Mouse (Mus musculus) liver, embryonic 14.5 days (tissue): ENCODE data around the gene Dnajc6. TPM values are rescaled to one million over a fixed set of nuclear protein-coding genes. Genes with fewer than 3 reads are reported as not detected.

Experiments
- ATAC-seq: fragments of 200-750 bp; cut with Nextera tagmentation; 2 replicates; pipeline ENCODE4 v1.8.0; 2017; ENCODE audit warnings: moderate number of reproducible peaks, mild to moderate bottlenecking, moderate library complexity; ENCODE audit not compliant: insufficient read depth
- DNase-seq, 3 experiments: peaks; one replicate each; pipeline ENCODE4 v3.0.0-alpha.2; 2012 to 2013; ENCODE audit warnings: low read depth in 3 of 3, low spot score in 3 of 3
- H3K27ac ChIP-seq: fragments of 300-500 bp; sonication (generic); 2 replicates; pipeline ENCODE4 v1.5.1; 2014; ENCODE audit warnings: moderate library complexity, mild to moderate bottlenecking, control low read depth, inconsistent platforms
- H3K27me3 ChIP-seq: fragments of 300-500 bp; sonication (generic); 2 replicates; pipeline ENCODE4 v1.6.1; 2014; ENCODE audit warnings: mild to moderate bottlenecking, low read length, moderate library complexity; ENCODE audit not compliant: control insufficient read depth, insufficient read depth
- H3K36me3 ChIP-seq: fragments of 300-500 bp; sonication (generic); replicated peaks from 2 replicates; pipeline ENCODE4 v1.6.1; 2014; ENCODE audit warnings: low read depth; ENCODE audit not compliant: control insufficient read depth, insufficient read depth
- H3K4me1 ChIP-seq, 2 experiments: fragments of 200-500 bp in 1 of 2; fragments of 300-500 bp in 1 of 2; sonication (generic) in 1 of 2; replicated peaks; 2 replicates each; pipeline ENCODE4 v1.6.1; 2012 to 2014; ENCODE audit warnings: antibody characterized with exemption in 1 of 2, inconsistent platforms in 1 of 2, low read length in 1 of 2; ENCODE audit not compliant: control insufficient read depth in 2 of 2, insufficient read depth in 2 of 2
- H3K4me2 ChIP-seq: fragments of 300-500 bp; sonication (generic); 2 replicates; pipeline ENCODE4 v1.6.1; 2014; ENCODE audit warnings: low read depth, mild to moderate bottlenecking, control low read depth, moderate library complexity
- H3K4me3 ChIP-seq, 2 experiments: fragments of 200-500 bp in 1 of 2; fragments of 300-500 bp in 1 of 2; sonication (generic) in 1 of 2; 2 replicates each; pipeline ENCODE4 v1.5.1; 2012 to 2014; ENCODE audit warnings: low read depth in 2 of 2, low read length in 2 of 2, mild to moderate bottlenecking in 2 of 2, control low read depth in 1 of 2, inconsistent platforms in 1 of 2, moderate library complexity in 1 of 2; ENCODE audit not compliant: insufficient read depth in 1 of 2
- H3K9ac ChIP-seq: fragments of 300-500 bp; sonication (generic); replicated peaks from 2 replicates; pipeline ENCODE4 v1.6.1; 2014; ENCODE audit warnings: mild to moderate bottlenecking, control low read depth, moderate library complexity
- H3K9me3 ChIP-seq: fragments of 300-500 bp; sonication (generic); 2 replicates; pipeline ENCODE4 v1.6.1; 2016; ENCODE audit warnings: low read length, mixed read lengths; ENCODE audit not compliant: control insufficient read depth
- CTCF ChIP-seq: IDR thresholded peaks from 2 replicates; pipeline ENCODE4 v1.5.1; 2016; ENCODE audit warnings: antibody characterized with exemption, low read depth, control low read depth
- EP300 ChIP-seq: IDR thresholded peaks from 2 replicates; pipeline ENCODE4 v1.6.1; 2016; ENCODE audit warnings: antibody characterized with exemption, low read depth
- WGBS: fragments of 180-500 bp; shearing (Covaris S2); extraction: QIAGEN DNeasy Blood & Tissue Kit; methylation state at CpG from one replicate; pipeline ENCODE4 v1.1.7; 2014; ENCODE audit not compliant: insufficient replicate concordance; 5-methylcytosine and 5-hydroxymethylcytosine counted together
- polyA plus RNA-seq, 2 experiments: library from polyadenylated mRNA; depleted of rRNA in 1 of 2; stranded (reverse) in 1 of 2; unstranded in 1 of 2; fragments of >200 nt; fragmentation: Nextera tagmentation in 1 of 2; extraction: Ambion mirVana in 1 of 2; gene quantifications; 2 replicates each; pipeline versions ENCODE4 v1.2.1 to v1.2.3; 2012 to 2014

Dnajc6 gene
- polyA plus RNA-seq, 2 experiments = 0.08 to 0.16 TPM

DNA sequence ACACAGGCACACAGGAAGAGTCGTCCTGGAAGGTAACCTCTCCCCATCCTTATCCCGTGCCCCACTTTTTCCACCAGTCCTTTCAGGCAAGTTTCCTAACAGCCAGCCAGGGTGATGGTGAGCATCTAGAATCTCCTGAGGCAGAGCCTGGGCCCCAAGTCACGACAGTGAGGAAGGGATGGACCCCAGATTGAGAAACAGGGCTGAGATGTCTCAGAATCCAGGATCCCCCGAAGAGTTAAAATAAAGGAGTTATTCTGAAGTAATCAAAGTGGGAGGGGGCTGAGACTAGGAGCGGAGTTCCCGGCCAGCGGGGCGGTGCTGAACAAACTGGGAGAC is 150.4 kb downstream of the Dnajc6 start:
- Histone ChIP-seq H3K9me3 (no peaks in the 10 kb centered on the region), H3K4me3 (peak overlapping the region; percentile 70 to 82), H3K4me1 (peaks cover 30 to 33% of the 10 kb centered on the region in 2 experiments), H3K36me3 (no peaks in the 10 kb centered on the region), H3K4me2 (peak overlapping the region; percentile 90), H3K27me3 (no peaks in the 10 kb centered on the region), H3K9ac (peak overlapping the region; percentile 69), H3K27ac (no peak overlapping the region; the same call in 1 of the 2 replicates)
- ATAC-seq (no peak), DNase-seq (no peak)
- WGBS = under 1% methylated on average over 8 of the region's 8 CpGs
- no peak for TF ChIP-seq CTCF
- TF ChIP-seq EP300 = no peak

DNA sequence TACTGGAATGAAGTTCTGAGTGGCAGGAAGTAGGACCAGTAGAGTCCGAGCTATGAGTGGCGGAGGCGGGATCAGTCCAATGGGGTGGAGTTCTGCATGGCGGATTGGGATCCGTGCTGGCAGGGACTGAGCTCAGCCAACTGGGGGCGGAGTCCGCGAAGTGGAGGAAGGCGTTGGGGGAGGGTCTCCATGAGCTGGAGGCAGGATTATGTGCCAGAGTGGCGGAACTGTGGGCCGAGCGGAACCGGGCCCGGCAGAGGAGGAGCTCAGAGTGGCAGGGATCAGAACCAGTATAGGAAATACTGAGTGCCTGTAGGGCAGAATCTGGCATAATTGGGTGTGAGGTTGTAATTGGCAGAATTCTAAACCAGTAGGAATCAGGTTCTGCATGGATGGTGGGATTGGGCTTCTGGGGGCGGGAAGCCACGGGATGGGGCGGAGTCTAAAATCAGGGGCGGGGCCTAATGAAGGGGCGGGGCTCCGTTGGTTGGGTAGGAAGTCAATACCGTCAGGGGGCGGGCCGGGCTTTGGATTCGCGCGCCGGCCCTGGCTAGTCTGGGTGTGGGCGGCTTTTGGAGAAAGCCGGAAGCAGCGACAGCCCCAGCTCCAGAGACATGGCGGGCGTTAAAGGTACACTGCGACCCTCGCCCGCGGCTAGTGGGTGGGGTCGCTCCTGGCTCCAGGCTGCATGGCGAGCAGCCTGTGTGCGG is 150.9 kb downstream of the Dnajc6 start, which contains the start of gene Leprot:
Leprot (plus strand) TSS at position 523 of the 710 bp plus-strand sequence.
- WGBS = under 1% methylated on average over 39 of the region's 39 CpGs
- TF ChIP-seq CTCF (peak; percentile 43; the same call in 1 of the 2 replicates), EP300 (no peak)

DNA sequence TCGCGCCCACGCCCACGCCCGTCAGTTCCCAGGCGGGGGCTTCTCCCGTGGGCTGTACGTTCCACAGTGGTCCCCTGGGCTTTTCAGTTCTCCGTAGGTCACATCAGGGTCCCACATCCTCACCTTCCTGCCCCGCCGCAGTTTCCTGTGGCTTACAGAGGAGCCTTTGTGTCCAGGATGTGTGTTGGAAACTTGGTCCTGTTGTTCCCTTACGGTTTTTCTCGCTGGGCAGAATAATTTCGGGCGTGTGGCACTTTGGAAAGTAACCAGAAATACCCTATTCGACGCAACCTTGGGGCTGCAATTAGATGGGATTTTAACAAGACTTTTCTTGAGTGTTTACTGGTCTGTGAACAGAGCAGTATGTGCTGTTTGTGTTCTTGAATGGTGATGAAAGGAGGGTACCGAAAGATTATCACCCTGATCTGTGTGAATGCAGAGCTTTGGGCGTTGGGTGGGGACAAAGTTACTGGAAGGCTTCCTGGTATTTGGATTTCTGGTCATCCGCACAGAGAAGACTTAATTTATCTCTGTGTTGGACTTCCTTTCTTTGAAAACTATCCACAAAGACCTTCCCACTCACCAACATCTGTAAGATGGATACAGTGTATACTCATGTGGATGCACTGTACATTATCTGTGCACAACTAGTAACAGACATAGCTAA is 151.7 kb downstream of the Dnajc6 start:
- DNase-seq (peak in 2 of 3 experiments; percentile 40 to 64), ATAC-seq (no peak)
- H3K4me3 ChIP-seq = peak overlapping the region; percentile 70 to 85
- no peaks in the 10 kb centered on the region for H3K36me3 ChIP-seq
- H3K4me1 ChIP-seq = peaks cover 33 to 41% of the 10 kb centered on the region in 2 experiments
- H3K4me2 ChIP-seq = peak overlapping the region; percentile 90
- TF ChIP-seq EP300 = no peak
- no peak for TF ChIP-seq CTCF
- H3K9ac ChIP-seq = peak overlapping the region; percentile 77
- no peaks in the 10 kb centered on the region for H3K27me3 ChIP-seq
- H3K9me3 ChIP-seq = no peaks in the 10 kb centered on the region
- peak overlapping the region; percentile 71 for H3K27ac ChIP-seq
- WGBS = under 1% methylated on average over 20 of the region's 20 CpGs

More for the DNA sequence above, 150.9 kb downstream of the Dnajc6 start, which contains the start of gene Leprot:
- peaks cover 33 to 36% of the 10 kb centered on the region in 2 experiments for H3K4me1 ChIP-seq
- H3K4me2 ChIP-seq = peak within 1 kb of the TSS; percentile 90
- DNase-seq (peak; percentile 89 to 92 (median 90)), ATAC-seq (peak; percentile 93)
- H3K27ac ChIP-seq = peak within 1 kb of the TSS; percentile 71
- no peaks in the 10 kb centered on the region for H3K36me3 ChIP-seq
- peak within 1 kb of the TSS; percentile 70 to 85 for H3K4me3 ChIP-seq
- no peaks in the 10 kb centered on the region for H3K9me3 ChIP-seq
- H3K27me3 ChIP-seq = no peaks in the 10 kb centered on the region
- H3K9ac ChIP-seq = peak within 1 kb of the TSS; percentile 77

DNA sequence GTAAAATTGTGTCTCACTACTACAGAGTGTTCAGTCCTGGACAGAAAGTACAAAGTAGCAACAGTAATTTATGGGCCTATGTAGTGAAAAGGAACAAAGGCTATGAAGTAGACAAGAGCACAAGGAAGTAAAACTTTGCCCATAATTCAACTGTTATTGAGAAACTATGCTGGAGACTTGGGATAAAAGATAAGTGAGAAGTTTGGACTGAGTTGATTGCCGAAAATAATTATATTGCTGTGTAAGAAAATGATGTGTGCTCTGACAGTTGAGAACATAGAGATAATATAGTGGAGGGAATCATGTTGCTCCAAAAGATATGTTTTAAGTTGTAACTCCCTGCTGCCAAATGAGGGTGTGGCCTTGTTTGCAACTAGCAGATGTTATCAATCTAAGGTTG is 152.3 kb downstream of the Dnajc6 start:
- H3K4me3 ChIP-seq = peak overlapping the region; percentile 70 to 85
- peaks cover 38 to 46% of the 10 kb centered on the region in 2 experiments for H3K4me1 ChIP-seq
- peak overlapping the region; percentile 71 for H3K27ac ChIP-seq
- WGBS = 16% methylated on average over 1 of the region's 1 CpGs
- no peaks in the 10 kb centered on the region for H3K27me3 ChIP-seq
- DNase-seq (peak in 2 of 3 experiments; percentile 50 to 58), ATAC-seq (no peak)
- H3K9ac ChIP-seq = peak overlapping the region; percentile 77
- peak overlapping the region; percentile 90 for H3K4me2 ChIP-seq
- H3K9me3 ChIP-seq = no peaks in the 10 kb centered on the region
- TF ChIP-seq EP300 (peak; percentile 85), CTCF (no peak)
- H3K36me3 ChIP-seq = peaks cover 2% of the 10 kb centered on the region; the same call in 1 of the 2 replicates

DNA sequence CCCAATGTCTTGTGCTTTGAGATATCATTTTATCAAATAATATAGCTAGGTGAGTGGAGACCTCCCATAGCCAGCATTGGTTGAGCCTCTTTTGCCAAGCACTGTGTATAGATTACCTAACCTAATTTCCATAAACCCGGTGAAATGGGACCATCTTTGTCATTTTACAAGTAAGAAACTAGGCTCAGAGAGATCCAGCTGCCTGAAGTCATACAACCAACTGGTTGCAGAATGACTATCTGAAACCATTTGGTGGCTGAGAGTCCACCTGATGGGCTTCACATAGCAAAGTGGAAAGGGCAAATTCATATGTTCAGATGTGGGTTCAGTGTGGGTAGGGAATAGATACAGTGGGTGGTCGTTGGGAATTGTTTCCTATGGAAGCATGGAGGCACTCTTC is 154.5 kb downstream of the Dnajc6 start:
- H3K4me3 ChIP-seq = no peak overlapping the region
- TF ChIP-seq CTCF = no peak
- no peak for TF ChIP-seq EP300
- no peak overlapping the region for H3K27ac ChIP-seq
- H3K4me2 ChIP-seq = peak overlapping the region; percentile 8
- H3K36me3 ChIP-seq = peaks cover 3% of the 10 kb centered on the region; the same call in 1 of the 2 replicates
- 59% methylated on average over 2 of the region's 2 CpGs for WGBS
- H3K4me1 ChIP-seq = peaks cover 58 to 67% of the 10 kb centered on the region in 2 experiments
- no peak for DNase-seq
- ATAC-seq = no peak
- no peak overlapping the region for H3K9ac ChIP-seq
- no peaks in the 10 kb centered on the region for H3K27me3 ChIP-seq
- H3K9me3 ChIP-seq = no peaks in the 10 kb centered on the region
